Mouse (Mus musculus) heart, embryonic 15.5 days (tissue): Measurements from ENCODE around the gene Dnah8. TPM values are rescaled to one million over a fixed set of nuclear protein-coding genes. Genes with fewer than 3 reads are reported as not detected.

Experiments
- ATAC-seq: fragments of 200-750 bp; cut with Nextera tagmentation; replicated peaks from 2 replicates; pipeline ENCODE4 v1.8.0; 2017; ENCODE audit warnings: low read depth, moderate TSS enrichment; ENCODE audit not compliant: insufficient number of reproducible peaks, insufficient read depth, low FRiP score
- H3K27ac ChIP-seq: fragments of 300-500 bp; sonication (generic); 2 replicates; pipeline ENCODE4 v1.5.1; 2015; ENCODE audit warnings: mild to moderate bottlenecking, inconsistent platforms
- H3K27me3 ChIP-seq: fragments of 300-500 bp; sonication (generic); 2 replicates; pipeline ENCODE4 v1.6.1; 2015; ENCODE audit warnings: inconsistent platforms
- H3K36me3 ChIP-seq: fragments of 300-500 bp; sonication (generic); 2 replicates; pipeline ENCODE4 v1.6.1; 2015; ENCODE audit warnings: mild to moderate bottlenecking, inconsistent platforms
- H3K4me1 ChIP-seq: fragments of 300-500 bp; sonication (generic); replicated peaks from 2 replicates; pipeline ENCODE4 v1.6.1; 2015; ENCODE audit warnings: inconsistent platforms
- H3K4me2 ChIP-seq: fragments of 300-500 bp; sonication (generic); 2 replicates; pipeline ENCODE4 v1.6.1; 2015; ENCODE audit warnings: inconsistent platforms, mild to moderate bottlenecking, moderate library complexity
- H3K4me3 ChIP-seq: fragments of 300-500 bp; sonication (generic); 2 replicates; pipeline ENCODE4 v1.5.1; 2015; ENCODE audit warnings: mild to moderate bottlenecking, inconsistent platforms
- H3K9ac ChIP-seq: fragments of 300-500 bp; sonication (generic); 2 replicates; pipeline ENCODE4 v1.6.1; 2015; ENCODE audit warnings: mild to moderate bottlenecking, inconsistent platforms
- H3K9me3 ChIP-seq: fragments of 300-500 bp; sonication (generic); replicated peaks from 2 replicates; pipeline ENCODE4 v1.6.1; 2016; ENCODE audit warnings: inconsistent platforms
- WGBS: fragments of 180-500 bp; shearing (Covaris S2); methylation state at CpG from one replicate; pipeline ENCODE4 v1.1.7; 2015; ENCODE audit warnings: mixed read lengths; 5-methylcytosine and 5-hydroxymethylcytosine counted together
- polyA plus RNA-seq: library from polyadenylated mRNA; unstranded; fragments of >200 nt; fragmentation: Nextera tagmentation; extraction: Ambion mirVana; gene quantifications from 2 replicates; pipeline ENCODE4 v1.2.1, GENCODE M21; 2015

Dnah8 gene
- polyA plus RNA-seq, 1 experiment from 2014 or later: 1.3 TPM

DNA sequence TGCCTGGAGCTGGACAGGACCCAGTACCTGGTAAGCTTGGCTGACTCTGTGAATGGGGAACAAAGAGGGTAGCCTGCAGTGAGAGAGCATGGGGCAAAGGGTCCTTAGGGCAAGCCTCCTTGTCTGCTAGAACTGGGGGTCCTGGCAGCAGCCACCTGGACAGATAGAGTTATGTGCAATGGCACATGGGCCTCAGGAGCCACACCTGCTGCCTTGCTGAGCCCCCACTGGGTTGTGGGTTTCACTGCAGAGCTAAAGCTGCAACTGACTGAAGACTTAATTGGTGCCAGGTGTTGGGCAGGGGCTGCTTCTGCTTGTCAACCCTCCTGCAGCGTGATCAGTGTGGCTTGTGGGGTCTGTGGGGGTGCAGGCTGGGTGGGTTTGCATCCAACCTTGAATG is 267.9 kb downstream of the Dnah8 start:
- Histone ChIP-seq H3K27ac (no peak overlapping the region), H3K27me3 (no peaks in the 10 kb centered on the region), H3K9me3 (no peaks in the 10 kb centered on the region), H3K9ac (no peak overlapping the region), H3K4me2 (no peak overlapping the region), H3K4me3 (no peak overlapping the region), H3K36me3 (no peaks in the 10 kb centered on the region), H3K4me1 (no peaks in the 10 kb centered on the region)
- ATAC-seq: no peak
- 27% methylated on average over 1 of the region's 1 CpGs for WGBS

DNA sequence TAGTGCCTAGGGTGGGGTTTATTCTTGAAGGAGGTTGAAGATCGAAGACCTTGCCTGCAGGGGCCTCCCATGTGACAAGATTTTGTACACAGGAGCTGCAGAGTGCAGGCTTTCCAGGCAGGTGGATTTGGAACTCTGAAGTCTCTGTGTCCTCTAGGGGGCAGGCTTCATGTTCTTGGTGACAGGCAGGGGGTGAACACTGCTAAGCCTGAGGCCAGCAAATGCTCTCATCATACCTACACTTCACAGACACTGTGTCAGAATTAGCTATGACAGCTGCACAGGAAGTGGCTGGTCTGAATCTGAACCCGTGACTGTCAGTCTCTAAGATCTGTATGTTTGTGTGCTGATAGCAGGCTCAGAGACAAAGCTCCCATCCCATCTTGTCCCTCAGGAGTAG is 268.6 kb downstream of the Dnah8 start:
- Histone ChIP-seq H3K27ac (no peak overlapping the region), H3K4me1 (no peaks in the 10 kb centered on the region), H3K4me2 (no peak overlapping the region), H3K36me3 (no peaks in the 10 kb centered on the region), H3K27me3 (no peaks in the 10 kb centered on the region), H3K4me3 (no peak overlapping the region), H3K9ac (no peak overlapping the region), H3K9me3 (no peaks in the 10 kb centered on the region)
- 27% methylated on average over 2 of the region's 2 CpGs for WGBS
- ATAC-seq: 0 out of 2 replicates have a peak, but pooled peaks have one; percentile 35

DNA sequence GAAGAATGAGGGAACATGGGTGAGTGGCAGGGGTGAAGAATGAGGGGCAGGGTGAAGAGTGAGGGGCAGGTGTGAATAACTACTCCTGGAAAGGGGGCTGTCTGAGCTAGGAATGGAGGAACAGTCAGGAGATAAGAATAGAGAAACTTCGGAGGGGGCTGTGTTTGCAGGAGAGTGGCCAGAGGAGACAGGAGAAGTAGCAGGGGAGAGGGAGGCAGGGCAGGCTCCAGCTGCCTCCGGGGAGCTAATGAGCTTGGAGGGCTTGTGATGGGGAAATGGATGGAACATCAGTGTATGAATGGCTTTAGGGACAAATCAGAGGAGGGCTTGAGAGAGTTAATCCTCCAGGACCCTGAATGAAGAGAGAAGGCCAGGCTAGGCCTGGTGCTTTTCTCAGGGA is 272.9 kb downstream of the Dnah8 start:
- H3K4me1 ChIP-seq: peaks cover 6% of the 10 kb centered on the region
- WGBS: 7% methylated on average over 2 of the region's 2 CpGs

DNA sequence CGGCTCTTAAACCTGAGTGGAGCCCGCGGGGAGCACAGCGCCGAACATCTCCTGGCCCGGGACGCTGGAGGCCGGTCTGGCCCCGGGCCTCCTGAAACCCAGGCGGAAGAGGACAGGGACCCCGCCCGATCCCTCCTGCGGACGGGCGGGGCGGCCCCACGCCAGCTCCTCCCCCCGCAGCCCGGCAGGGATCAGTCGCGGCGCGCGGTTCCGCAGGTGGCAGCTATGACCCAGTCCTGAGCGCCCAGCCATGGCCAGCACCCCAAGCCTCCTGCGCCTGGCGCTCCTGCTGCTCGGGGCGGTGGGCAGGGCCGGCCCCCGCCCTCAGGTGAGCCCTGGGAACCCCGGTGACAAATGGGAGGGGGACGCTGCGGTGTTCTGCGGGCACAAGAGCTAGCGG is 277.5 kb downstream of the Dnah8 start, which contains the start of gene Glp1r:
Gene Glp1r, plus strand, starts transcription at position 191 of the 400 bp plus-strand sequence.
- no peak within 1 kb of the TSS for H3K27ac ChIP-seq
- peaks cover 6% of the 10 kb centered on the region for H3K4me1 ChIP-seq
- H3K9me3 ChIP-seq: no peaks in the 10 kb centered on the region
- no peak within 1 kb of the TSS; the same call in 1 of the 2 replicates for H3K9ac ChIP-seq
- ATAC-seq: no peak
- WGBS: under 1% methylated on average over 35 of the region's 37 CpGs
- H3K36me3 ChIP-seq: no peaks in the 10 kb centered on the region
- H3K4me2 ChIP-seq: peak within 1 kb of the TSS; percentile 96
- H3K27me3 ChIP-seq: peaks cover 53% of the 10 kb centered on the region
- H3K4me3 ChIP-seq: peak within 1 kb of the TSS; percentile 53

More for the DNA sequence above, 272.9 kb downstream of the Dnah8 start:
- Histone ChIP-seq H3K4me2 (no peak overlapping the region), H3K36me3 (no peaks in the 10 kb centered on the region), H3K9me3 (no peaks in the 10 kb centered on the region), H3K4me3 (no peak overlapping the region), H3K9ac (no peak overlapping the region), H3K27me3 (peaks cover 30% of the 10 kb centered on the region), H3K27ac (no peak overlapping the region)
- no peak for ATAC-seq

DNA sequence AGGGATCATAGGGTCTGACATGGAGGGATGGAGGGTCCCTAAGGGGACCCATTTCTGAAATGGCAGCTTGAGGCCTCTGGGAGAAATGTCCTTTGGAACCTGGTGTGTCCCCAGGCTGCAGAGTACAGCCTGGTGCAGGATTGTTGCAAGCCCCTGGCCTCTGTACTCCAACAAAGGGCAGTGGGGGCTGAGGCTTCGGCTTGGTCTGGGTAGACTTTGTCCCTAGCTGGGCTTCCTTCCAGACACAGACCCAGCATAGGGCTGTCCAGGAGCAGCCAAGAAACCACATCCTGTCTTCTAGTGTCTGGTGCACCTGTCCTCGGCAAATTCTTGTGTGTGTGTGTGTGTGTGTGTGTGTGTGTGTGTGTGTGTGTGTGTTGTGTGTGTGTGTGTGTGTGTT is 279.9 kb downstream of the Dnah8 start:
- Histone ChIP-seq H3K9ac (no peak overlapping the region), H3K4me2 (no peak overlapping the region), H3K4me3 (no peak overlapping the region), H3K4me1 (peaks cover 6% of the 10 kb centered on the region), H3K9me3 (no peaks in the 10 kb centered on the region), H3K27ac (no peak overlapping the region), H3K36me3 (no peaks in the 10 kb centered on the region), H3K27me3 (peaks cover 51% of the 10 kb centered on the region)
- no peak for ATAC-seq
- 54% methylated on average over 2 of the region's 2 CpGs for WGBS

DNA sequence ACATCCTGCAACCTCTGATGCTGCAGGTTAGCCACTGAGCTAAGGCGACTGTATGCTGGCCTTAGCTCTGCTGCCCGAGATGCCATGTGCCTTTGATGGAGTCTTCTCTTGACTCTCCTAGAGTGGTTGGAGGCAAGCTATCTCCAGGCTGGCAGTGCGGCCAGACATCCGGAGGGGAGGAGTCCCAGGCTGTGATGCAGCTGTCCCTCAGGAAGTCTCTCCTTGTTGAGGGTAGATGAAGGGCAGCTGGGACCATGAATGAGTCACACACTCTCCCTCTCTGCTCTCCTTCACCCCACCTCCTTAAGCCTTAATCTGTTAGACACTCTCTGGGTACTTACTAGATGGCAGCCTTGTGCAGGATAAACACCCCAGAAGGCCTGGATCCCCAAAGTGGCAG is 283.4 kb downstream of the Dnah8 start:
- H3K36me3 ChIP-seq: no peaks in the 10 kb centered on the region
- no peak overlapping the region for H3K4me2 ChIP-seq
- no peak overlapping the region for H3K27ac ChIP-seq
- ATAC-seq: no peak
- WGBS: 39% methylated on average over 4 of the region's 4 CpGs
- no peak overlapping the region for H3K9ac ChIP-seq
- peaks cover 18% of the 10 kb centered on the region for H3K27me3 ChIP-seq
- no peak overlapping the region for H3K4me3 ChIP-seq
- no peaks in the 10 kb centered on the region for H3K9me3 ChIP-seq
- H3K4me1 ChIP-seq: no peaks in the 10 kb centered on the region

DNA sequence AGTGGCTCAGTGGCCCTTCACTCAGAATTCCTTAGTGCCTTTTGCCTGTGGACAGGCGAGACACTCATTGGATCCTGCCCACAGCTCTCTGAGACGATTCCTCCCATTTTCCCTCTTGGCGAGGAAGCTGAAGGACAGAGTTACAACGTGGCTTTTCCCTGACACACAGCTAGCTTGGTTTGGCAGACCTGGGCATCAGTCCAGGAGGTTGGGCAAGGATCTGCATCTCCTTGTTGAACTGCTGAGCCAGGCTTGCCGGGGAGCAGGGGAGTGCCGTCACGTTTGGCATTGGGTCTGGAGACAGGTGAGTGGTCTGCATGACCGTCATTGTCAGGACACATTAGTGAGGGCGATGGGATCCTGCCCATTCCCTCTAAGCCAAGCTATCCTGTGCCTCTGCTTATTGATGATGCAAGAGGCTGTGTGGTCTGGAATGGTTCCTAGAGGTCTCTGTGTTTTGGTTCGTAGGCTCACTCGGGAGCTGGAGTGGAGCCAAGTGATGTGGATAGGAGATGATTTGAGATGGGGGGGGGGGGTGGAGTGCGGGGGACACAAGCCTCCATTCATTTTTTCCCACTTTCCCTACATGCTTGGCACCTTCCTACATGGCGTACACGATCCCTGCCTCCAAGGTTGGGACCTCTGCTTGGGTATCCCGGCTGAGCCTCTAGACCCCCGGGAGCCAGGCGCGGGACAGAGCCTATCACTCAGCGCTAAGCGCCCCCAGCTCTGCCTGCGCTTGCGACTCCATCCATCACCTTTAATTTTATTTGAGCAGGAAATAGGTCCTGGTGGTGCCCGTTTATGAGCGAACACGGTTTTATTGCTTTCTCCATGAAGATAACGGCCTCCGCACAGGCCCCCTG is 286.9 kb downstream of the Dnah8 start:
- 68% methylated on average over 27 of the region's 27 CpGs for WGBS
- no peak overlapping the region for H3K4me3 ChIP-seq
- no peaks in the 10 kb centered on the region for H3K27me3 ChIP-seq
- no peak overlapping the region for H3K27ac ChIP-seq
- no peaks in the 10 kb centered on the region for H3K9me3 ChIP-seq
- peak; percentile 24; the same call in 1 of the 2 replicates for ATAC-seq
- H3K9ac ChIP-seq: no peak overlapping the region
- H3K4me2 ChIP-seq: no peak overlapping the region
- H3K4me1 ChIP-seq: no peaks in the 10 kb centered on the region
- no peaks in the 10 kb centered on the region for H3K36me3 ChIP-seq

DNA sequence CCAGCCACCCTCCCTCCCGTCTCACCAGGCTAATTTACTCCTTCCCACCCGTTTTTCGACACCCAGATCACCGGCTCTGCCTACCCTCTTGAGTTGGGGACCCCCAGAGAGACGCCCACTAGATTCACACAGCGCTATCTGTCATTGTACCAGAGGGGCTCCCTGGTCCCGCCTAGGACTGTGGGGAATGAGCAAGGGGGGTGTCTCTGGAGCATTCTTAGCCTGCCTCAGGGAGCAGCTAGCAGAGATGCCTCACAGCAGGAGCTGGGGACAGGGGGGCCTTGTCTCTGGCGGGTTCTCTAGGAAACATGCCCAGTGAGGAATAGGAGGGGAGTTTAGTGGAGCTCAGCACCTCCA is 287.6 kb downstream of the Dnah8 start:
- no peaks in the 10 kb centered on the region for H3K27me3 ChIP-seq
- H3K4me1 ChIP-seq: no peaks in the 10 kb centered on the region
- H3K9ac ChIP-seq: no peak overlapping the region
- no peak overlapping the region for H3K4me3 ChIP-seq
- 37% methylated on average over 8 of the region's 8 CpGs for WGBS
- H3K9me3 ChIP-seq: no peaks in the 10 kb centered on the region
- no peak for ATAC-seq
- no peak overlapping the region for H3K4me2 ChIP-seq
- H3K36me3 ChIP-seq: no peaks in the 10 kb centered on the region
- H3K27ac ChIP-seq: no peak overlapping the region

DNA sequence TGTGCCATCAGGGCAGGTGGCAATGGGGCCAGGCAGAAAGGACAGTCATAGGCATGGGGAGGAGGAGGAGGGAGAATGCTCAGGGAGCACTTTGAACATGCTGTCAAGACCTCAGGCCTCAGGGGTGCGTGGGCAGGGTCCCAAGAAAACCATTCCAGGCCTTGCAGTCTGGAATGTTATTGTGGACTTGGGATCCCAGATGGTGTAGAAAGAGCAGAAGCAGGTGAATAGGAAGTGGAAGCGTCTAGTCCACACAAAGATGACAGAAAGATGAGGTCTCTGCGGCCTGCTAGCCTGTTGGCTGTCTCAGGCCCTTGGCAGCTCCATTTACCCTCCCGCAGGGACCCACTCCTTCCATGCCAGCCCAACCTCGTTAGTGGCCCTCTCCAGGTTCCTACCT is 288.4 kb downstream of the Dnah8 start:
- no peaks in the 10 kb centered on the region for H3K4me1 ChIP-seq
- H3K4me3 ChIP-seq: no peak overlapping the region
- no peak overlapping the region for H3K27ac ChIP-seq
- H3K9ac ChIP-seq: no peak overlapping the region
- 69% methylated on average over 5 of the region's 5 CpGs for WGBS
- no peak for ATAC-seq
- no peaks in the 10 kb centered on the region for H3K9me3 ChIP-seq
- no peaks in the 10 kb centered on the region for H3K36me3 ChIP-seq
- H3K27me3 ChIP-seq: no peaks in the 10 kb centered on the region
- H3K4me2 ChIP-seq: no peak overlapping the region

DNA sequence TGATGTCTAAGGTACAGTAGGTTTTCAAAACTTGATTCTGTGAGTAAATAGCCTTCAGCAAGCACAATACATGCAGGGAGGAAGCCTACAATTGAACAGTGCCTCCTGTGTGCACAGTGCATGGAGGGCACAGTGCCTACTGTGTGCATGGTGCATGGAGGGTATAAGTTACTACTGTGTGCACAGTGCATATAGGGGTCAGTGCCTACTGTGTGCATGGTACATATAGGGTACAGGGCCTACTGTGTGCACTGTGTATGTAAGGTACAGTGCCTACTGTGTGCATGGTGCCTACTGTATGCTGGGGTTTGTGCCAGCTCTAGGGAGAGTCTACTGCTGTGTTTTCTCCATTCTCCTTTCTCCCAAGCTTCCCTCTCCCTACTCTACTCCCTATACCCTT is 290.1 kb downstream of the Dnah8 start:
- no peak for ATAC-seq
- Histone ChIP-seq H3K27ac (no peak overlapping the region), H3K4me1 (no peaks in the 10 kb centered on the region), H3K4me2 (no peak overlapping the region), H3K9ac (no peak overlapping the region), H3K4me3 (no peak overlapping the region), H3K9me3 (no peaks in the 10 kb centered on the region), H3K36me3 (no peaks in the 10 kb centered on the region), H3K27me3 (no peaks in the 10 kb centered on the region)

DNA sequence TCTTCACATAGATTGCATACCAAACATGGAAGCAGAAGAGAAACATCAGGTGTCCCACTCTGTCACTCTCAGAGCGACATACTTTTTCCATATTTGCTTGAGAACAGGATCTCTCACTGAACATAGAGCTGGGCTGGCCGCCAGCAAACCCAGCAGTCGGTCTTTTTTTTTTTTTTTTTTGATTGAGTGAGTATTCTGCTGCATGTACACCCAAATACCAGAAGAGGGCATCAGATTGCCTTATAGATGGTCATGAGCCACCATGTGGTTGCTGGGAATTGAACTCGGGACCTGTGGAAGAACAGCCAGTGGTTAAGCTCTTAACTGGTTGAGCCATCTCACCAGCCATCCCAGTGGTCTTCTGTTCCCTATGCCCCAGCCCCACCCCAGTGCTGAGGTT is 299.4 kb downstream of the Dnah8 start:
- H3K27me3 ChIP-seq: no peaks in the 10 kb centered on the region
- no peaks in the 10 kb centered on the region for H3K36me3 ChIP-seq
- H3K4me1 ChIP-seq: no peaks in the 10 kb centered on the region
- WGBS: 46% methylated on average over 4 of the region's 4 CpGs
- H3K27ac ChIP-seq: no peak overlapping the region
- no peak overlapping the region for H3K9ac ChIP-seq
- H3K4me2 ChIP-seq: no peak overlapping the region
- no peaks in the 10 kb centered on the region for H3K9me3 ChIP-seq
- ATAC-seq: no peak
- H3K4me3 ChIP-seq: no peak overlapping the region
